Mouse (Mus musculus) ES-E14 (cell line): ENCODE results near the gene Tnfsf12. TPM values are rescaled to one million over a fixed set of nuclear protein-coding genes. Genes with fewer than 3 reads are reported as not detected.
"Not testable (repeated sequence)": the region's sequence is repeated elsewhere in the genome, so short reads cannot be mapped to it uniquely, and the experiment has no call there.

ENCODE experiments used
- DNase-seq: peaks from one replicate; pipeline ENCODE4 v3.0.0-alpha.2; 2013; ENCODE audit warnings: low read depth, low spot score
- H3K27ac ChIP-seq: 2 replicates; pipeline ENCODE4 v1.5.1; 2012; ENCODE audit warnings: low read depth, mild to moderate bottlenecking, low read length, moderate library complexity, mixed read lengths; ENCODE audit not compliant: poor library complexity, insufficient read depth, severe bottlenecking
- H3K36me3 ChIP-seq: 2 replicates; pipeline ENCODE4 v1.6.1; 2012; ENCODE audit warnings: mild to moderate bottlenecking, low read length, moderate library complexity, mixed read lengths; ENCODE audit not compliant: control insufficient read depth, poor library complexity, insufficient read depth, severe bottlenecking
- H3K4me1 ChIP-seq, 2 experiments: fragments of 150-350 bp in 1 of 2; sonication (generic) in 1 of 2; 2 replicates each; pipeline ENCODE4 v1.6.1; 2012; ENCODE audit warnings: low read length in 2 of 2, mild to moderate bottlenecking in 1 of 2, mixed read lengths in 1 of 2; ENCODE audit not compliant: control insufficient read depth in 2 of 2, insufficient read depth in 2 of 2, poor library complexity in 1 of 2
- H3K4me3 ChIP-seq, 2 experiments: fragments of 150-350 bp in 1 of 2; sonication (generic) in 1 of 2; 2 replicates each; pipeline ENCODE4 v1.5.1; 2012; ENCODE audit warnings: low read length in 2 of 2, low read depth in 1 of 2, mild to moderate bottlenecking in 1 of 2, mixed read lengths in 1 of 2; ENCODE audit not compliant: insufficient read depth in 1 of 2, poor library complexity in 1 of 2, severe bottlenecking in 1 of 2
- H3K9ac ChIP-seq: 2 replicates; pipeline ENCODE4 v1.6.1; 2012; ENCODE audit warnings: low read depth, mild to moderate bottlenecking, low read length, mixed read lengths; ENCODE audit not compliant: poor library complexity, insufficient read depth, severe bottlenecking
- H3K9me3 ChIP-seq: fragments of 150-350 bp; sonication (generic); 2 replicates; pipeline ENCODE4 v1.6.1; 2012; ENCODE audit warnings: low read depth, mild to moderate bottlenecking, low read length; ENCODE audit not compliant: control insufficient read depth, insufficient read depth
- CHD2 ChIP-seq: IDR thresholded peaks from 2 replicates; pipeline ENCODE4 v1.6.1; 2014; ENCODE audit warnings: mild to moderate bottlenecking, low read depth, low read length, inconsistent platforms
- HCFC1 ChIP-seq: IDR thresholded peaks from 2 replicates; pipeline ENCODE4 v1.6.1; 2012; ENCODE audit warnings: low read length, inconsistent platforms, borderline replicate concordance; ENCODE audit not compliant: insufficient read depth
- MAFK ChIP-seq: IDR thresholded peaks from 2 replicates; pipeline ENCODE4 v1.6.1; 2014; ENCODE audit warnings: mild to moderate bottlenecking, low read depth, low read length, inconsistent platforms; ENCODE audit not compliant: insufficient read depth
- ZC3H11A ChIP-seq: IDR thresholded peaks from 2 replicates; pipeline ENCODE4 v1.6.1; 2012; ENCODE audit warnings: low read depth, mild to moderate bottlenecking, inconsistent platforms, low read length, borderline replicate concordance
- ZNF384 ChIP-seq: IDR thresholded peaks from 2 replicates; pipeline ENCODE4 v1.6.1; 2012; ENCODE audit warnings: low read depth, low read length, inconsistent platforms
- in situ Hi-C, 2 experiments: fragments of 600-800 bp; cut with MboI; formaldehyde crosslinking; loops; one replicate each; pipeline ENCODE4 v1.15.1; 2025; ENCODE audit warnings: low sequenced_read_pairs in 2 of 2, inconsistent platforms in 1 of 2; ENCODE audit not compliant: unreplicated experiment in 2 of 2
- total RNA-seq: library from RNA; depleted of rRNA; stranded (reverse); fragments of 300-350 nt; gene quantifications from 2 replicates; pipeline ENCODE4 v1.2.3, GENCODE M21; 2012; rRNA removed

The Tnfsf12 gene
- total RNA-seq: 8.7 and 16.1 TPM in 2 replicates

DNA sequence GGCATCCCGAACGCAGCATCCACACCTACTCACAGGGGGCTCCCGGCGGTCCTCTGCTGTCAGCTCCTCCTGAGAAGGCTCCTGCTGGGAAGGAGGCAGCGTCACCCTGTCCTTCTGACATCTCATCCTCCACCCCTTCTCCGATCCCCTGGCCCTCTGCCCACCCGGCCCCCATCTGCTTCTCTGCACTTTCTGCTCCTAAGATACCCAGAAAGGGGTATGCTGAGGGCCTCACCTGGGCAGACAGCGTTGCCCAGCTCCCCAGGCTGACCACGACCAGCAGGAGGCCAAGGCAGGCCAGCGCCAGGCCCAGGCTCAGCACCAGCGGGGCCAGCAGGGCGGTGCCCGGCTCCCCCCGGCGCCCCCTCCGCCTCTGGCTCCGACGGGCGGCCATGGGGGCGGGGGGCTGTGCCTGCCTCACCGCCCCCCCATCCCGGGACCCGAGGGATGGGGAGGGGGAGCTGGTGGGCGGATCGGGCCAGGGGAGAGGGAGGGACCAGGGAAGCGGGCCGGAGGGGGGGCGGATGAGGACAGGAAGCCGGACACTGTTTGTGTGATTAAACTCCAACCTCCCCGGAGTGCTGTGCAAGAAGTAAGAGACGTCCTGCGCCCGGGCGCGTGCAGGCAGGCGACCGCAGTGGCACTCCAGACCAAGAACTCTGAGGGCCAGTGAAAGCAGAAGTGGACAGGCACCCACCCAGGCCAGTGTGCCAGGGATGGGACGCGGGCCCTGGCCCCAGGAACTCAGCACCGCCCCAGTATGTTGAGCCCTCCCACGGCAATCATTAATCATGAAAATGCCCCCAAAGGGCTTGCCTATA is at the start of gene Tnfsf12, which contains the start of gene Tnfsfm13:
Gene Tnfsf12, minus strand, starts transcription at position 489 of the 821 bp plus-strand sequence.
Gene Tnfsfm13, minus strand, starts transcription at position 738 of the 821 bp plus-strand sequence.
- Histone ChIP-seq H3K36me3 (peaks cover 8% of the 10 kb centered on the region; the same call in 1 of the 2 replicates), H3K27ac (peak within 1 kb of the TSS; percentile 59), H3K4me3 (peak within 1 kb of the TSS; percentile 55 to 66), H3K9ac (peak within 1 kb of the TSS; percentile 78), H3K4me1 (peaks cover 7 to 32% of the 10 kb centered on the region in 2 experiments), H3K9me3 (no peaks in the 10 kb centered on the region)
- TF ChIP-seq CHD2 (no peak), MAFK (no peak), HCFC1 (no peak), ZNF384 (no peak), ZC3H11A (no peak)
- DNase-seq: no peak
- in situ Hi-C loops: no loop called here

DNA sequence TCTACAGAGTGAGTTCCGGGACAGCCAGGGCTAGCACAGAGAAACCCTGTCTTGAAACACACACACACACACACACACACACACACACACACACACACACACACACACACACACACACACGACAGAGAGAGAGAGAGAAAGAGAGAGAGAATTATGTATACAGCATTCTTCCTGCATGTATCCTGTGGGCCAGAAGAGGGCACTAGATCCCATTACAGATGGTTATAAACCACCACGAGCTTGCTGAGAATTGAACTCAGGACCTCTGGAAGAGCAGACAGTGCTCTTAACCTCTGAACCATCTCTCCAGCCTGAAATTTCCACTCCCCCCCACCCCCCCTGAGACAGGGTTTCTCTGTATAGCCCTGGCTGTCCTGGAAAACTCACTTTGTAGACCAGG is 35.8 kb upstream of the Tnfsf12 start:
- H3K4me3 ChIP-seq, in situ Hi-C loops, H3K9me3 ChIP-seq, H3K9ac ChIP-seq, H3K4me1 ChIP-seq, H3K27ac ChIP-seq, DNase-seq: not testable (repeated sequence)
- peaks cover 26% of the 10 kb centered on the region for H3K36me3 ChIP-seq

DNA sequence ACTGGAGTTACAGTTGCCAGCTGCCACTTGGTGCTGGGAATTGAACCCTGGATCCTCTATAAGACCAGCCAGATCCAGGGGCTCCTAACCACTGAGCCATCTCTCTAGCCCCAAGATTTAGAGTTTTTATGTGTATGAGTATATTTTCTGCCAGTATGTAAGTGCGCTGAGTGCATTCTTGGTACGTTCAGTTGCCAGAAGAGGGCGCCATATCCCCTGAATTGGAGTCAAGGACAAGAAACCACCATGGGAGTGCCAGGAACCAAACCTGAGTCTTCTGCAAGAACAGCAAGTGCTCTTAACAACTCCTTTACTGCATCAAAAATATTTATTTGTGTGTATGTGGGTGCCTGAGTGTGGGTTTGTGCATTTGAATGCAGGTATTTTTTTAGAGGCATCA is 33.4 kb upstream of the Tnfsf12 start:
- Histone ChIP-seq H3K9ac (no peak overlapping the region), H3K9me3 (no peaks in the 10 kb centered on the region), H3K4me3 (no peak overlapping the region), H3K36me3 (peaks cover 3% of the 10 kb centered on the region), H3K27ac (no peak overlapping the region), H3K4me1 (no peaks in the 10 kb centered on the region)
- DNase-seq: peak; percentile 89
- TF ChIP-seq ZNF384 (0 out of 2 replicates have a peak, but pooled peaks have one; percentile 6), ZC3H11A (peak; percentile 61; the same call in 1 of the 2 replicates), CHD2 (no peak), MAFK (no peak), HCFC1 (no peak)
- in situ Hi-C loops: no loop called here

DNA sequence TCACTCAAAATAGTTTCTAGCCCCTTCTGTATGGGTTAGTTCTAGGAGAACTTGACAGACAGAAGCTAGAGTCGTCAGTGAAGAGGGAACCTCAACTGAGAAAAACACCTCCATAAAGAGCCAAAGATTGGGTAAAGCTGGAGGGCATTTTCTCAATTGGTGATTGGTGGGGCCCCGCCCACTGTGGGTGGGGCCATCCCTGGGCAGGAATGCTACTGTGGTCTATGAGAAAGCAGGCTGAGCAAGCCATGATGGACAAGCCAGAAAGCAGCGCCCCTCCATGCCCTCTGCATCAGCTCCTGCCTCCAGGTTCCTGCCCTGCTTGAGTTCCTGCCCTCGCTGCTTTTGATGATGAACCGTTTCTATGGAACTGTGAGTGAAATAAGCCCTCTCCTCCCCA is 30.3 kb upstream of the Tnfsf12 start:
- Histone ChIP-seq H3K4me3 (0 out of 4 replicates have a peak overlapping the region, but pooled peaks of 1 of the 2 experiments have one; percentile 8), H3K9me3 (no peaks in the 10 kb centered on the region), H3K36me3 (no peaks in the 10 kb centered on the region), H3K4me1 (no peaks in the 10 kb centered on the region), H3K27ac (no peak overlapping the region), H3K9ac (no peak overlapping the region)
- in situ Hi-C loops: no loop called here
- TF ChIP-seq ZC3H11A: no peak
- no peak for TF ChIP-seq CHD2
- no peak for TF ChIP-seq MAFK
- TF ChIP-seq HCFC1: no peak
- TF ChIP-seq ZNF384: no peak
- DNase-seq: no peak

DNA sequence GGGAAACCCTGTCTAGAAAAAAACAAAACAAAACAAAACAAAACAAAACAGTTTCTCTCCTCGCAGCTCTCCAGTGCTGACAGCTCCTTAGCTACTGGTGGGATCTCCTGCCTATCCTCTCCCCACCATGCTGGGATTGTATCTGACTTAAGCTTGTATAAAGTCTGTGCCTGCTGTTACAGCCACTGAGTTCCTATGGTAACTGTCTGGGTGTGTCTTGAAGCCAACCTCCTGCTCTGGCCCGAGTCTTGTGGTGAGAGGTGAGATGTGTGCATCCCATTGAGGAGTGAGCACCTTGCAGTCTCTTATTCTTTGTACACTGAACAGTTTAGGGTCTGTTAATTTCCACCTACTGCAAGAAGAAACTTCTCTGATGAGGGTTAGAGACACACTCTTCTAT is 27.4 kb upstream of the Tnfsf12 start:
- no peak for TF ChIP-seq ZNF384
- TF ChIP-seq CHD2: no peak
- no peak for TF ChIP-seq ZC3H11A
- no peak for TF ChIP-seq MAFK
- no peak for TF ChIP-seq HCFC1
- no peaks in the 10 kb centered on the region for H3K9me3 ChIP-seq
- H3K27ac ChIP-seq: no peak overlapping the region
- no peak overlapping the region for H3K4me3 ChIP-seq
- H3K9ac ChIP-seq: no peak overlapping the region
- peaks cover 0 to 5% of the 10 kb centered on the region in 2 experiments; a peak in 2 of 4 replicates for H3K4me1 ChIP-seq
- in situ Hi-C loops: no loop called here
- no peaks in the 10 kb centered on the region for H3K36me3 ChIP-seq
- DNase-seq: no peak
